Mouse (Mus musculus) midbrain, embryonic 16.5 days (tissue): ENCODE data around the gene Polr3f. TPM values are rescaled to one million over a fixed set of nuclear protein-coding genes. Genes with fewer than 3 reads are reported as not detected.

Source experiments
- ATAC-seq: fragments of 200-750 bp; cut with Nextera tagmentation; 2 replicates; pipeline ENCODE4 v1.8.0; 2017; ENCODE audit warnings: moderate TSS enrichment
- H3K27ac ChIP-seq: fragments of 300-500 bp; sonication (generic); 2 replicates; pipeline ENCODE4 v1.5.1; 2014; ENCODE audit warnings: mild to moderate bottlenecking, low read length, mixed read lengths
- H3K27me3 ChIP-seq: fragments of 300-500 bp; sonication (generic); 2 replicates; pipeline ENCODE4 v1.6.1; 2014; ENCODE audit warnings: low read depth, low read length, mixed read lengths; ENCODE audit not compliant: control insufficient read depth, insufficient read depth
- H3K36me3 ChIP-seq: fragments of 300-500 bp; sonication (generic); 2 replicates; pipeline ENCODE4 v1.6.1; 2014; ENCODE audit warnings: mild to moderate bottlenecking, low read length, moderate library complexity, mixed read lengths; ENCODE audit not compliant: control insufficient read depth, insufficient read depth
- H3K4me1 ChIP-seq: fragments of 300-500 bp; sonication (generic); 2 replicates; pipeline ENCODE4 v1.6.1; 2014; ENCODE audit warnings: mild to moderate bottlenecking, low read length, mixed read lengths; ENCODE audit not compliant: control insufficient read depth, insufficient read depth
- H3K4me2 ChIP-seq: fragments of 300-500 bp; sonication (generic); 2 replicates; pipeline ENCODE4 v1.6.1; 2014; ENCODE audit warnings: mild to moderate bottlenecking, low read length, mixed read lengths
- H3K4me3 ChIP-seq: fragments of 300-500 bp; sonication (generic); 2 replicates; pipeline ENCODE4 v1.5.1; 2014; ENCODE audit warnings: low read depth, mild to moderate bottlenecking, low read length, moderate library complexity, mixed read lengths
- H3K9ac ChIP-seq: fragments of 300-500 bp; sonication (generic); 2 replicates; pipeline ENCODE4 v1.6.1; 2014; ENCODE audit warnings: low read depth, low read length, mixed read lengths
- H3K9me3 ChIP-seq: fragments of 300-500 bp; sonication (generic); replicated peaks from 2 replicates; pipeline ENCODE4 v1.6.1; 2014; ENCODE audit warnings: mild to moderate bottlenecking, low read length, mixed read lengths; ENCODE audit not compliant: control insufficient read depth, poor library complexity, severe bottlenecking
- WGBS: fragments of 180-500 bp; shearing (Covaris S2); extraction: QIAGEN DNeasy Blood & Tissue Kit; methylation state at CpG from one replicate; pipeline ENCODE4 v1.1.7; 2014; 5-methylcytosine and 5-hydroxymethylcytosine counted together
- polyA plus RNA-seq: library from polyadenylated mRNA; unstranded; fragments of >200 nt; fragmentation: Nextera tagmentation; extraction: Ambion mirVana; gene quantifications from 2 replicates; pipeline ENCODE4 v1.2.1, GENCODE M21; 2015

Gene Polr3f
- polyA plus RNA-seq: 24.3 and 26.4 TPM in 2 replicates

DNA sequence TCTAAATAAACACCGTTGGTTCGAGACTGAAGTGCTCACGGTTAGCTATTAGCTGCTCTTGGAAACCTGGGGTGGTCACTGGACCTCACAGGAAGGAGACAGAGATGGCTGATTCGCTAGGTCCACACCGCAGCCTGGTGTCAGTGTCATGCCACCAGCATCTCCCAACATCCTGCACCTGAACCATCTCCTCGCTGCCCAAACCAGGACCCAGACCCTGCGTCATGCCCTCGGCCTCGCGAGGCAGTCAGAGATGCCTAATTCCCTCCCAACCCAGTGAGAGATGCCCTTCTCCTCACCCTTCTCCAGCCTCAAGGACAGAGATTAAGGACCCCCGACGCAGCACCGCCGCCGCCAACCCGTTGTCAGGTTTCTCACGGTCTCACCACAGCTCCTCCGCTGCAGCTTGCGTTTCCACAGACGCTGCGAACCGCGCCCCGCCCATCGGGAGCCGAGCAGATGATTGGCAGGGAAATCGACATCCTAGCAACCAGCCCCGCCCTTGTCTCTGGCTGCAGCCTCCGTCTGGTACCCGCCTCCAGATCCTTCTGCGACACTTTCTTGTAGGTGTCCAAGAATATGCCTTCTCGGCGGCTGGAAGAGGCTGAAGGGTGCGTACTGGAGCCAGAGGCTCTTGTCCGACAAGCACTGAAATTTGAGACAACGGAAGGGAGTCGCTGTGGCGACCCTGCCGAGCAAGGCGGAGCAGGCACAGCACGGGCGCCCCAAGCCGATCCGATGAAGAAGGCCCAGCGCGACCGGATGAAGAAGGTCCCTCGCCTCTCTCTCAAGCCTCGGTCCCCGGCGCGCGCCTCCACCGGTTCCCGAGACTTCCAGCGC, at the start of gene Polr3f, which contains the start of gene Dzank1:
Polr3f (plus strand) TSS at position 738 of the 840 bp plus-strand sequence.
Dzank1 (minus strand) TSS at position 434 of the 840 bp plus-strand sequence.
- peak within 1 kb of the TSS; percentile 66 for H3K9ac ChIP-seq
- H3K4me3 ChIP-seq: peak within 1 kb of the TSS; percentile 57
- peak within 1 kb of the TSS; percentile 97 for H3K27ac ChIP-seq
- H3K4me1 ChIP-seq: peaks cover 23% of the 10 kb centered on the region
- H3K9me3 ChIP-seq: no peaks in the 10 kb centered on the region
- H3K36me3 ChIP-seq: no peaks in the 10 kb centered on the region
- H3K27me3 ChIP-seq: no peaks in the 10 kb centered on the region
- WGBS: under 1% methylated on average over 56 of the region's 56 CpGs
- peak; percentile 98 for ATAC-seq
- peak within 1 kb of the TSS; percentile 95 for H3K4me2 ChIP-seq

DNA sequence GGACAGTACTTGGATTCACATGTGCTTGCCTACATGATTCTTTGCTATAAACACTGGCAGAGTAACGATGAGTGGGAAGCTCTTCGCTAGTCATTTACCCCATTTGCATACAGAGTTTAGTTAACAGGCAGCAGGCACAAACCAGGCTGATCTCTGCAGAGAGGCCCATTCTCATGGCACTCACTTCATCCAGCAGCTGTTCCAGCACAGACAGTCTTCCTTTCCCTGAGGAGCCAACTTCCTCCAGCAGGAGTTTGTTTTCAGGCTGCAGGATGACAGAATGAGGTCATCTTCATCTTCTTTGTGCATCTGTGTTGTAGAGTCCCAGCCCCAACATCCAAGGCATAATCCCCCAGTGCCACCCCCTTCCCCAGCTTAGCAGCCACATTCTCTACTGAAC, 48.1 kb upstream of the Polr3f start:
- no peaks in the 10 kb centered on the region for H3K27me3 ChIP-seq
- no peak overlapping the region for H3K27ac ChIP-seq
- 94% methylated on average over 2 of the region's 2 CpGs for WGBS
- no peak overlapping the region for H3K4me3 ChIP-seq
- no peaks in the 10 kb centered on the region for H3K4me1 ChIP-seq
- H3K9me3 ChIP-seq: no peaks in the 10 kb centered on the region
- peaks cover 30% of the 10 kb centered on the region for H3K36me3 ChIP-seq
- no peak for ATAC-seq
- H3K9ac ChIP-seq: no peak overlapping the region
- H3K4me2 ChIP-seq: no peak overlapping the region

DNA sequence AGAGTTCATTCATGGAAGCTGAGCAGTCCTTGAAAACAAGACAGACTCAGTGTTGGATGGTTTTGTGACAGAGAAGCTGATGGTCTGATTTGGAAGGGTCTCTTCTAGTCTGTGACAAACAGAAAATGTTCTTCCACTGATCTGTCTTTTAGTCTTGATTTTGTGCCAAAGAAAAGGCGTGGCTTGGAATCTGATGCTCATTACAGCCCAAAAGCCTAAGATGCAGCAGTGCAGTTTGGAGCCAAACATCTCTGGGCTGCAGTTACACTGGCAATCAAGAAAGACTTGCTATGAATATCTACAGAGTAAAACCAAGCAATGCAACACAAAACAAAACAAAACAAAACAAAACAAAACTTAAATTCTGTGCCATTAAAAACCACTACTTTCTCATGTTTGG, 43.4 kb upstream of the Polr3f start:
- peaks cover 26% of the 10 kb centered on the region for H3K36me3 ChIP-seq
- no peaks in the 10 kb centered on the region for H3K9me3 ChIP-seq
- no peak overlapping the region for H3K4me3 ChIP-seq
- 70% methylated on average over 1 of the region's 1 CpGs for WGBS
- H3K9ac ChIP-seq: no peak overlapping the region
- H3K4me1 ChIP-seq: no peaks in the 10 kb centered on the region
- ATAC-seq: no peak
- H3K27ac ChIP-seq: no peak overlapping the region
- no peaks in the 10 kb centered on the region for H3K27me3 ChIP-seq
- H3K4me2 ChIP-seq: no peak overlapping the region

DNA sequence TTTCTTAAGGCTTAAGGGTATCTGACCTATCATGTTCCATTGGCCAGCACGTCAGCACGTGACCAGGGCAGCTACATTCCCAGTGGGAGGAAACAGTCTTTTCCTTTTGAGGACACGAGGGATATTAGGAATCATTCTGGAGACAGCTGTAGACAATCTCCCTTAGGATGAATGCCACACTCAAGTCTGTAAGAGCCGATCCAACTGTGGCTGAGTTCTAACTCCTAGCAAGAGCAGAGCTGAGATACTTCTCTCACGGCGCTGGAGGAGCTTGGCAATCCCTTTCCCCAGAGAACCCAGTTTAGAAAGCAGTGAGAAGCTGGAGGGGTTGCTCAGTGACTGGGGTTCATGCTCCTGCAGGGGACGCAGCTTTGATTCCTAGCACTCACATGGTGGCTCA, 42.1 kb upstream of the Polr3f start:
- H3K27ac ChIP-seq: no peak overlapping the region
- no peak overlapping the region for H3K4me3 ChIP-seq
- no peaks in the 10 kb centered on the region for H3K4me1 ChIP-seq
- peaks cover 21% of the 10 kb centered on the region for H3K36me3 ChIP-seq
- no peaks in the 10 kb centered on the region for H3K9me3 ChIP-seq
- WGBS: 87% methylated on average over 7 of the region's 7 CpGs
- no peaks in the 10 kb centered on the region for H3K27me3 ChIP-seq
- no peak for ATAC-seq
- no peak overlapping the region for H3K9ac ChIP-seq
- no peak overlapping the region for H3K4me2 ChIP-seq

DNA sequence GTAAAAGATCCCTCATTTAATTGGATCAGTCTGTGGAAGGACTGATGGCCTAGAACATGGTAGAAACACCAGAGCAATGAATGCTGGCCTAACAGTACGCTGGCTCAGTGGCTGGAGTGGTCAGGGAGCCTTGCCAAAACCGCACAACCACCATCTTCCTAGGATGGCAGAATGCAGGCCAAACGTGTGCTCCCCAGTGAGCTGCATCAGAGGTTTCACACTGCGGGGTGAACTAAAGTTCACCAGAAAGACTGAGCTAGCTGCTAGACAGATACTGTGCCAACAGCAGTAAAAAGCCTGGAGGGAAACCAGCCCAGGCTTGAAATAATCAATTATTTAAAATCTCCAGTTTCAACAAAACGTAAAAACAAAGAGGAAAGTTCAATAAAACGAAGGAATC, 40.0 kb upstream of the Polr3f start:
- H3K36me3 ChIP-seq: peaks cover 21% of the 10 kb centered on the region
- no peak overlapping the region for H3K27ac ChIP-seq
- no peaks in the 10 kb centered on the region for H3K4me1 ChIP-seq
- no peak overlapping the region for H3K4me2 ChIP-seq
- WGBS: 74% methylated on average over 6 of the region's 6 CpGs
- no peaks in the 10 kb centered on the region for H3K9me3 ChIP-seq
- no peaks in the 10 kb centered on the region for H3K27me3 ChIP-seq
- no peak overlapping the region for H3K9ac ChIP-seq
- ATAC-seq: no peak
- no peak overlapping the region for H3K4me3 ChIP-seq

DNA sequence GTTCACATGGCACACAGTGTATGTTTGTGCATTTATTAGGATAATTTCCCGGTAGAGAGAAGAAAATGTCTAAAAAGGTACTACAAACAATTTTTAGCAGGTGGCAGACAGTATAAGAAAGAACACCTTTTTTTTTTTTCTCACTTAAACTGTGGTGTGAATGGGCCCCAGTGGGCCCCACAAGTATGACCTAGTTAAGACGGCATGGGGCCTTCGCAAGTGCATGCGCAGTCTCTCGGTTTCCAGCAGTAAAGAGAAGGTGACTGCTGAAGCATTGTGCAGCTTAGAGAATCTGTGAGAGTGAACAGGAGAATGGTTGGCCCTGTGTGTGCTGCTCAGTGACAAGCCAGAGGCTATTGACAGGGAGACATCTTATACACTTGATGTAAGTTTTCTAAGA, 38.2 kb upstream of the Polr3f start:
- Histone ChIP-seq H3K9ac (no peak overlapping the region), H3K4me3 (no peak overlapping the region), H3K27ac (no peak overlapping the region), H3K4me2 (no peak overlapping the region), H3K27me3 (no peaks in the 10 kb centered on the region), H3K4me1 (no peaks in the 10 kb centered on the region), H3K9me3 (no peaks in the 10 kb centered on the region), H3K36me3 (peaks cover 24% of the 10 kb centered on the region)
- 92% methylated on average over 5 of the region's 5 CpGs for WGBS
- no peak for ATAC-seq

DNA sequence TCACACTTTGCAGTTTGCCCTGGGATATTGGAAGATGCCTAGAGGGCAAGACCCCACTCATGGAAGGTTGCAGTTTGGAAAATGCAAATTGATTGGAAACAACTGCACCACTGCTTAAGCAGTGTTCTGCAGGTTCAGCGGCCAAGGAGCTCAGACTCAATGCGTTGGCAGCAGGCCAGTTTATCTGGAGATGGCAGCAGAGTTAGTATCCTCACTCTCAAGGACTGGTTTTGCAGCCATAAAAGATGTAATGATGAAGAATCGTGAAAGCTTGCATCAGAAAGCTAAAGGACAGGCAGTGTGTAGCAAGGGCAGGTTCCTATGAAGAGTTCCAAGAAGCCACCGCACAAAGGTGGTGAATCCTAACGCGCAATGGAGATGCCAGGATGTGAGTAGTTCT, 25.4 kb upstream of the Polr3f start:
- H3K9me3 ChIP-seq: no peaks in the 10 kb centered on the region
- no peak overlapping the region for H3K27ac ChIP-seq
- no peaks in the 10 kb centered on the region for H3K4me1 ChIP-seq
- no peak overlapping the region for H3K9ac ChIP-seq
- H3K27me3 ChIP-seq: no peaks in the 10 kb centered on the region
- 90% methylated on average over 6 of the region's 6 CpGs for WGBS
- no peak for ATAC-seq
- no peak overlapping the region for H3K4me2 ChIP-seq
- H3K36me3 ChIP-seq: peaks cover 34% of the 10 kb centered on the region
- H3K4me3 ChIP-seq: no peak overlapping the region

DNA sequence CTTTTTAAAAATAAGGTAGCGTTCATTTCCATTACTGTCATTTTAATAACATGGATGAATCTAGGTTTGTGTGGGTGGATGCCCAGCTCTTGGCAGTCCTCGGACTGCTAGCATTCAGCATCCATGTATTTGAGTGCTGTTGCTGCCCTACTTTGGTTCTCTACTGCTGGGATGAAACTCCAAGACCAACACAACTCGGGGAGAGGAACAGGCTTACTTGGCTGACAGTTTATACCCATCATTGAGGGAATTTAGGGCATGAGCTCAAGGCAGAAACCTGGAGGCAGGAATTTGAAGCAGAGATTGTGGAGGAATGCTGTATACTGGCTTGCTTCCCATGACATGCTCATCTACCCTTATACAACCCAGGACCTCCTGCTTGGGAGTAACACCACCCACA, 12.9 kb upstream of the Polr3f start:
- H3K27ac ChIP-seq: no peak overlapping the region
- no peak overlapping the region for H3K4me3 ChIP-seq
- no peak overlapping the region for H3K9ac ChIP-seq
- H3K4me2 ChIP-seq: no peak overlapping the region
- WGBS: 87% methylated on average over 3 of the region's 3 CpGs
- ATAC-seq: no peak
- no peaks in the 10 kb centered on the region for H3K27me3 ChIP-seq
- H3K9me3 ChIP-seq: no peaks in the 10 kb centered on the region
- no peaks in the 10 kb centered on the region for H3K4me1 ChIP-seq
- H3K36me3 ChIP-seq: peaks cover 10% of the 10 kb centered on the region

DNA sequence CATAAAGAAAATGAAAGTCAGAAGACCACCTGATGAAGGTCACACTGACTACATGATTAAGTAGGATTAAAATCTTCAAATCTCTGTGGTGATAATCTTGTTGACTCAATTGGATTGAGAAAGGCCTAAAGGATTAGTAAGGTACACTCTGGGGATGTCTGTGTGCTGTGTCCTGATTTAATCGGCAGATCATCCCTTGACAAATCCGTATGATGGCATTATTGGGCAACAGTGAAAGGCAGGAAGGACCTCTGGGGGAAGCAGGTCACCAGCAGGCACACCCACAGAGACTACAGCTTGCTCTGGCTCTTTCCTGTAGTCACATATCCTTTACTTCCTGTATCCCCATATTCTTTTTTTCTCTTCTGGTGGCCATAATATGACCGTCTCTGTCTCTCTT, 7.7 kb upstream of the Polr3f start:
- ATAC-seq: no peak
- H3K27ac ChIP-seq: no peak overlapping the region
- WGBS: 52% methylated on average over 3 of the region's 3 CpGs

More for the DNA sequence above, 7.7 kb upstream of the Polr3f start:
- Histone ChIP-seq H3K36me3 (peaks cover 18% of the 10 kb centered on the region), H3K4me1 (no peaks in the 10 kb centered on the region), H3K27me3 (no peaks in the 10 kb centered on the region), H3K9me3 (no peaks in the 10 kb centered on the region), H3K4me2 (no peak overlapping the region), H3K9ac (no peak overlapping the region), H3K4me3 (no peak overlapping the region)
